Mouse (Mus musculus): ENCODE results near the gene Map2. TPM values are rescaled to one million over a fixed set of nuclear protein-coding genes. Genes with fewer than 3 reads are reported as not detected.

Gene Map2
- polyA plus RNA-seq, 1 experiment from 2014 or later = 0.66 TPM

DNA sequence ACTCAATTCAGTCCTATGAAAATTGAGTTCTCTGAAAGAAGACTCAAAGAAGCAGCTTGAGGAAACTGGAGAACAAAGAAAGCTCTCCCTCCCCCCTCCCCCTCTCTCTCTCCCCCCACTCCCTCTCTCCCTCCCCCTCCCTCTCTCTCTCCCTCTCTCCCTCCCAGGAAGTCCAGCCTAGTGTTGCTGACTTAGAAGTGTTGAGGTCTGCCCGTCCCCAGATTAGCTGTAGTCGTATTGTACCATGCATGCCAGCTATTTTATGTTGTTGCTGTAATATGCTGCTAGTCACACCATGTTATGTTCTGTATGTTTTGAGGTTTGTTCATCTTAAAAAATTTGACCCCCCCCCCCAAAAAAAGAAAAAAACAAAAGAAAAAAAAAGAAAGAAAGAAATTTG is 281.5 kb downstream of the Map2 start:
- H3K9me3 ChIP-seq (ENCODE audit: low read length) = no peaks in the 10 kb centered on the region
- no peak overlapping the region for H3K4me2 ChIP-seq (ENCODE audit: low read depth, low read length)
- WGBS (ENCODE audit: insufficient replicate concordance) = 17% methylated on average over 2 of the region's 2 CpGs
- no peaks in the 10 kb centered on the region for H3K4me1 ChIP-seq (ENCODE audit: insufficient read depth)
- no peak overlapping the region for H3K27ac ChIP-seq (ENCODE audit: low read depth)
- no peaks in the 10 kb centered on the region for H3K27me3 ChIP-seq (ENCODE audit: insufficient read depth, low read length)
- H3K9ac ChIP-seq (replicated peaks) = no peak overlapping the region
- DNase-seq (no peak), ATAC-seq (no peak)
- TF ChIP-seq CTCF (IDR thresholded peaks at IDR 0.05; ENCODE audit: low read depth) (no peak), EP300 (IDR thresholded peaks at IDR 0.05; ENCODE audit: low read depth) (no peak)
- no peaks in the 10 kb centered on the region for H3K36me3 ChIP-seq (replicated peaks; ENCODE audit: insufficient read depth, low read length)
- no peak overlapping the region for H3K4me3 ChIP-seq (ENCODE audit: low read depth, low read length)

DNA sequence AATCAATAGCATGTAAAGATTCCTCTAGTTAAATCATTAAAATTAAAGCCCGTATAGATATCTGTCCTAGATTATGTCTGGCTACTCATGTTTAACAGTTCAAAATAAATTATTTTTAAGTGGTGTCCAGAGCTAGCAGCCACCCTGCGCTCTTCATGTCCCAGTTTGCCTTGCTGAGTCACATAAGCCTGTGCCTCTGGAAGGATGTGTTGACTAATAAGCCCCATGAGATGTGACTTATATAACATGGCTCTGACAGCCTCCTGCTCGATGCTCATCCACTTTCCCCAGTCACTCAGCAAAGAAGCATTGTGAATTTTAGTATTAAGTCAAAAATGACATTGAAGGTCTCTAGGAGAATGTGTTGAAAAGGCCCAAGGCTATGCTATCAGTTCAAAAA is 282.7 kb downstream of the Map2 start:
- Histone ChIP-seq H3K4me1 (ENCODE audit: insufficient read depth) (no peaks in the 10 kb centered on the region), H3K9me3 (ENCODE audit: low read length) (no peaks in the 10 kb centered on the region)
- TF ChIP-seq EP300 (IDR thresholded peaks at IDR 0.05; ENCODE audit: low read depth) (no peak), CTCF (IDR thresholded peaks at IDR 0.05; ENCODE audit: low read depth) (no peak)

GRCm38 (mm10) chr1:66459394-66459793 is 284.3 kb downstream of the Map2 start:
- Histone ChIP-seq H3K4me3 (ENCODE audit: low read depth, low read length) (no peak overlapping the region), H3K27ac (ENCODE audit: low read depth) (no peak overlapping the region), H3K4me1 (ENCODE audit: insufficient read depth) (no peaks in the 10 kb centered on the region), H3K27me3 (ENCODE audit: insufficient read depth, low read length) (no peaks in the 10 kb centered on the region), H3K9ac (replicated peaks) (no peak overlapping the region), H3K36me3 (replicated peaks; ENCODE audit: insufficient read depth, low read length) (no peaks in the 10 kb centered on the region), H3K9me3 (ENCODE audit: low read length) (no peaks in the 10 kb centered on the region), H3K4me2 (ENCODE audit: low read depth, low read length) (no peak overlapping the region)
- DNase-seq (no peak), ATAC-seq (no peak)
- no peak for TF ChIP-seq CTCF (IDR thresholded peaks at IDR 0.05; ENCODE audit: low read depth)
- 69% methylated on average over 3 of the region's 3 CpGs for WGBS (ENCODE audit: insufficient replicate concordance)

More for the DNA sequence above, 282.7 kb downstream of the Map2 start:
- Histone ChIP-seq H3K36me3 (replicated peaks; ENCODE audit: insufficient read depth, low read length) (no peaks in the 10 kb centered on the region), H3K4me3 (ENCODE audit: low read depth, low read length) (no peak overlapping the region), H3K27ac (ENCODE audit: low read depth) (no peak overlapping the region), H3K9ac (replicated peaks) (no peak overlapping the region), H3K27me3 (ENCODE audit: insufficient read depth, low read length) (no peaks in the 10 kb centered on the region), H3K4me2 (ENCODE audit: low read depth, low read length) (no peak overlapping the region)
- no peak for DNase-seq
- WGBS (ENCODE audit: insufficient replicate concordance) = 64% methylated on average over 3 of the region's 3 CpGs
- no peak for ATAC-seq

DNA sequence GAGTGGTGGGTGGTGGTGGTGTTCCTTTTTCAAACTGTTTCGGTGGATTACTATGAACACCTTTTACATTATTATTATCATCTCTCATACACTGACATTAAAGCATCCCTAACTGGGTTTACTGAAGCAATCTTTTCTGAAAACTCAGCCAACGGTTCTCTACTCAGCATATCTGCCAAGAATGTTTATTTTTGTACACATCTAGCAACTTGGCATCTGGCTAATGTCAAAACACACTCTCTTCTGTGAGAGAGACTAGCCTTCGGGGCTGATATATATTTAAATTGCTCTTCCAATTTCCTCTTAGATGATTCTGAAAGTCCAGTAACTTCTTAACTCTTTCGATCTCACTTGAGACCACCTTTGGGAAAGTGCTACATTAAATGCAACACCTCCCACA is 285.8 kb downstream of the Map2 start:
- DNase-seq = no peak
- WGBS (ENCODE audit: insufficient replicate concordance) = 80% methylated on average over 4 of the region's 4 CpGs
- Histone ChIP-seq H3K4me2 (ENCODE audit: low read depth, low read length) (no peak overlapping the region), H3K36me3 (replicated peaks; ENCODE audit: insufficient read depth, low read length) (no peaks in the 10 kb centered on the region), H3K9me3 (ENCODE audit: low read length) (no peaks in the 10 kb centered on the region), H3K9ac (replicated peaks) (no peak overlapping the region), H3K4me1 (ENCODE audit: insufficient read depth) (no peaks in the 10 kb centered on the region), H3K27me3 (ENCODE audit: insufficient read depth, low read length) (no peaks in the 10 kb centered on the region), H3K4me3 (ENCODE audit: low read depth, low read length) (no peak overlapping the region), H3K27ac (ENCODE audit: low read depth) (no peak overlapping the region)
- ATAC-seq = no peak
- TF ChIP-seq CTCF (IDR thresholded peaks at IDR 0.05; ENCODE audit: low read depth) (no peak), EP300 (IDR thresholded peaks at IDR 0.05; ENCODE audit: low read depth) (no peak)

- ATAC-seq = peak; percentile 45
- 3% methylated on average over 57 of the region's 83 CpGs for WGBS (ENCODE audit: insufficient replicate concordance)
- Histone ChIP-seq H3K4me2 (ENCODE audit: low read depth, low read length) (peak within 1 kb of the TSS; percentile 59), H3K27ac (ENCODE audit: low read depth) (no peak within 1 kb of the TSS), H3K36me3 (replicated peaks; ENCODE audit: insufficient read depth, low read length) (no peaks in the 10 kb centered on the region), H3K4me3 (ENCODE audit: low read depth, low read length) (peak within 1 kb of the TSS; percentile 29), H3K27me3 (ENCODE audit: insufficient read depth, low read length) (peaks cover 10% of the 10 kb centered on the region), H3K4me1 (ENCODE audit: insufficient read depth) (0 out of 2 replicates have a peak, but pooled peaks cover 2% of the 10 kb centered on the region), H3K9ac (replicated peaks) (no peak within 1 kb of the TSS), H3K9me3 (ENCODE audit: low read length) (no peaks in the 10 kb centered on the region)
- TF ChIP-seq CTCF (IDR thresholded peaks at IDR 0.05; ENCODE audit: low read depth) = no peak
- TF ChIP-seq EP300 (IDR thresholded peaks at IDR 0.05; ENCODE audit: low read depth) = no peak
- peak; percentile 42 for DNase-seq
These were observed 293.0 kb downstream of the Map2 start, which contains the start of gene Unc80 for GRCm38 (mm10) chr1:66467821-66468703. Unc80 (plus strand) TSS chr1:66468367.

GRCm38 (mm10) chr1:66468704-66469020 is 293.6 kb downstream of the Map2 start:
- H3K36me3 ChIP-seq (replicated peaks; ENCODE audit: insufficient read depth, low read length) = no peaks in the 10 kb centered on the region
- 24% methylated on average over 3 of the region's 3 CpGs for WGBS (ENCODE audit: insufficient replicate concordance)
- no peak overlapping the region for H3K4me3 ChIP-seq (ENCODE audit: low read depth, low read length)
- H3K4me1 ChIP-seq (ENCODE audit: insufficient read depth) = 0 out of 2 replicates have a peak, but pooled peaks cover 2% of the 10 kb centered on the region
- no peak overlapping the region for H3K4me2 ChIP-seq (ENCODE audit: low read depth, low read length)
- no peaks in the 10 kb centered on the region for H3K9me3 ChIP-seq (ENCODE audit: low read length)
- H3K9ac ChIP-seq (replicated peaks) = no peak overlapping the region
- TF ChIP-seq CTCF (IDR thresholded peaks at IDR 0.05; ENCODE audit: low read depth) = no peak
- no peak for TF ChIP-seq EP300 (IDR thresholded peaks at IDR 0.05; ENCODE audit: low read depth)
- H3K27me3 ChIP-seq (ENCODE audit: insufficient read depth, low read length) = peaks cover 10% of the 10 kb centered on the region
- H3K27ac ChIP-seq (ENCODE audit: low read depth) = no peak overlapping the region
- no peak for ATAC-seq
- DNase-seq = no peak
